Mouse (Mus musculus) spleen, postnatal 14 days (tissue): ENCODE measurements around the gene Sap18b.
"Not testable (repeated sequence)": the region's sequence is repeated elsewhere in the genome, so short reads cannot be mapped to it uniquely, and the experiment has no call there.

Experiments
- DNase-seq, 2 experiments: peaks; one replicate each; pipeline ENCODE4 v3.0.0; 2021 to 2022; ENCODE audit warnings: low spot score in 2 of 2

Sap18b gene

GRCm38 (mm10) chr8:95822096-95822495 lies 3.0 kb upstream of the Sap18b start:
- no peak for DNase-seq

- no peak for DNase-seq
Observed at GRCm38 (mm10) chr8:95822699-95823098, 2.4 kb upstream of the Sap18b start.

- DNase-seq, result no peak
Observed at GRCm38 (mm10) chr8:95830144-95830543, 5.0 kb downstream of the Sap18b start.

GRCm38 (mm10) chr8:95832603-95833434 lies 7.7 kb downstream of the Sap18b start:
- DNase-seq, result peak; percentile 66 to 78

- no peak for DNase-seq
Observed at GRCm38 (mm10) chr8:95833435-95833984, 8.4 kb downstream of the Sap18b start.

- no peak for DNase-seq
Observed at GRCm38 (mm10) chr8:95835891-95836290, 10.7 kb downstream of the Sap18b start.

- DNase-seq, result no peak
Observed at GRCm38 (mm10) chr8:95837266-95837665, 12.1 kb downstream of the Sap18b start.

GRCm38 (mm10) chr8:95839289-95839688 lies 14.1 kb downstream of the Sap18b start:
- DNase-seq, result no peak

- DNase-seq, result no peak
Observed at GRCm38 (mm10) chr8:95841436-95841835, 16.3 kb downstream of the Sap18b start.

- no peak for DNase-seq
Observed at GRCm38 (mm10) chr8:95843968-95844367, 18.8 kb downstream of the Sap18b start.

GRCm38 (mm10) chr8:95845026-95845425 lies 19.9 kb downstream of the Sap18b start:
- no peak for DNase-seq

- DNase-seq, result no peak
Observed at GRCm38 (mm10) chr8:95848061-95848551, 23.0 kb downstream of the Sap18b start.

- no peak for DNase-seq
Observed at GRCm38 (mm10) chr8:95848734-95849464, 23.8 kb downstream of the Sap18b start.

- DNase-seq, result no peak
Observed at GRCm38 (mm10) chr8:95850326-95850725, 25.2 kb downstream of the Sap18b start.

- no peak for DNase-seq
Observed at GRCm38 (mm10) chr8:95852290-95852689, 27.1 kb downstream of the Sap18b start.

- peak in 1 of 2 experiments; percentile 36 for DNase-seq
Observed at GRCm38 (mm10) chr8:95853102-95853843, 28.1 kb downstream of the Sap18b start, which contains the start of gene Slc38a7. Gene Slc38a7 (minus strand): TSS chr8:95853539.

GRCm38 (mm10) chr8:95854174-95854573 lies 29.0 kb downstream of the Sap18b start:
- no peak for DNase-seq

- DNase-seq, result not testable (repeated sequence)
Observed at GRCm38 (mm10) chr8:95863761-95864440, 38.8 kb downstream of the Sap18b start.

- DNase-seq, result not testable (repeated sequence)
Observed at GRCm38 (mm10) chr8:95864851-95865250, 39.7 kb downstream of the Sap18b start.

- no peak for DNase-seq
Observed at GRCm38 (mm10) chr8:95871690-95872089, 46.5 kb downstream of the Sap18b start.

- no peak for DNase-seq
Observed at GRCm38 (mm10) chr8:95875270-95875669, 50.1 kb downstream of the Sap18b start.
